Mouse (Mus musculus): ENCODE results near the gene Ptpn4. TPM values are rescaled to one million over a fixed set of nuclear protein-coding genes. Genes with fewer than 3 reads are reported as not detected.

Ptpn4 gene
- polyA plus RNA-seq, 1 experiment = 4.4 TPM

GRCm38 (mm10) chr1:119641090-119641812 lies 196.2 kb downstream of the Ptpn4 start:
- no peak overlapping the region for H3K27ac ChIP-seq (ENCODE audit: control insufficient read depth, insufficient read depth, low read length)

GRCm38 (mm10) chr1:119640006-119640405 lies 197.4 kb downstream of the Ptpn4 start:
- no peak overlapping the region for H3K4me3 ChIP-seq (ENCODE audit: control insufficient read depth, insufficient read depth, low read length)

More at GRCm38 (mm10) chr1:119641090-119641812, 196.2 kb downstream of the Ptpn4 start:
- Histone ChIP-seq H3K27me3 (ENCODE audit: control insufficient read depth, insufficient read depth, low read length) (no peaks in the 10 kb centered on the region), H3K4me1 (replicated peaks; ENCODE audit: control insufficient read depth, insufficient read depth, low read length) (no peaks in the 10 kb centered on the region), H3K4me3 (ENCODE audit: control insufficient read depth, insufficient read depth, low read length) (no peak overlapping the region), H3K36me3 (ENCODE audit: control insufficient read depth, insufficient read depth, low read length) (no peaks in the 10 kb centered on the region)
- DNase-seq = no peak
- no peak for TF ChIP-seq CTCF (IDR thresholded peaks at IDR 0.05; ENCODE audit: borderline replicate concordance, control insufficient read depth, extremely low read depth, insufficient read depth, low read length, poor library complexity)
- TF ChIP-seq POLR2A (IDR thresholded peaks at IDR 0.05; ENCODE audit: control insufficient read depth, extremely low read depth, insufficient read depth, low read length, poor library complexity) = no peak

GRCm38 (mm10) chr1:119637188-119638023 lies 200.0 kb downstream of the Ptpn4 start:
- TF ChIP-seq CTCF (IDR thresholded peaks at IDR 0.05; ENCODE audit: borderline replicate concordance, control insufficient read depth, extremely low read depth, insufficient read depth, low read length, poor library complexity) (no peak), POLR2A (IDR thresholded peaks at IDR 0.05; ENCODE audit: control insufficient read depth, extremely low read depth, insufficient read depth, low read length, poor library complexity) (no peak)
- H3K4me1 ChIP-seq (replicated peaks; ENCODE audit: control insufficient read depth, insufficient read depth, low read length) = no peaks in the 10 kb centered on the region
- DNase-seq = no peak
- H3K4me3 ChIP-seq (ENCODE audit: control insufficient read depth, insufficient read depth, low read length) = no peak overlapping the region
- H3K27ac ChIP-seq (ENCODE audit: control insufficient read depth, insufficient read depth, low read length) = no peak overlapping the region
- no peaks in the 10 kb centered on the region for H3K36me3 ChIP-seq (ENCODE audit: control insufficient read depth, insufficient read depth, low read length)
- H3K27me3 ChIP-seq (ENCODE audit: control insufficient read depth, insufficient read depth, low read length) = no peaks in the 10 kb centered on the region
- WGBS = 98% methylated on average over 6 of the region's 6 CpGs

More at GRCm38 (mm10) chr1:119640006-119640405, 197.4 kb downstream of the Ptpn4 start:
- Histone ChIP-seq H3K27me3 (ENCODE audit: control insufficient read depth, insufficient read depth, low read length) (no peaks in the 10 kb centered on the region), H3K4me1 (replicated peaks; ENCODE audit: control insufficient read depth, insufficient read depth, low read length) (no peaks in the 10 kb centered on the region), H3K27ac (ENCODE audit: control insufficient read depth, insufficient read depth, low read length) (no peak overlapping the region), H3K36me3 (ENCODE audit: control insufficient read depth, insufficient read depth, low read length) (no peaks in the 10 kb centered on the region)
- WGBS = 69% methylated on average over 2 of the region's 2 CpGs
- DNase-seq = no peak
- TF ChIP-seq POLR2A (IDR thresholded peaks at IDR 0.05; ENCODE audit: control insufficient read depth, extremely low read depth, insufficient read depth, low read length, poor library complexity) = no peak
- TF ChIP-seq CTCF (IDR thresholded peaks at IDR 0.05; ENCODE audit: borderline replicate concordance, control insufficient read depth, extremely low read depth, insufficient read depth, low read length, poor library complexity) = no peak

DNA sequence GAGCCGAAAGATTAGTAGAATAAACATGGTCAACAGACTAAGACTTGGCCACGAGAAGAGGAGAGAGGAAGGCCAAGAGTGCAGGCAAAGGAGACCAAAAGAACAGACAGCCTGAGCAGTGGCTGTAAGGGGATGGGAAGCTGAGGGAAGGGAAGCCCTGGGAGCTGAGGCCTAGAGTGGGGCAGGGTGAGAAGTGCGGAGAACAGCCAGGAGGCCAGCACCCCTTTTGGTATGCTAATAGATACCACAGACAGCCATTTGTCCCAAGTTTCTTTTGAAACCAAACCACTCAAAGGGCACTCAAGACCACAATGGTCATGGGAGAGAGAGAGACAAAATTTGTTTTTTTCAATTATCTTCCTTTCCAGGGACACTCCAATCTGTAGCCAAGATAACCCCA lies 202.7 kb downstream of the Ptpn4 start:
- no peaks in the 10 kb centered on the region for H3K4me1 ChIP-seq (replicated peaks; ENCODE audit: control insufficient read depth, insufficient read depth, low read length)
- H3K36me3 ChIP-seq (ENCODE audit: control insufficient read depth, insufficient read depth, low read length) = no peaks in the 10 kb centered on the region
- no peaks in the 10 kb centered on the region for H3K27me3 ChIP-seq (ENCODE audit: control insufficient read depth, insufficient read depth, low read length)
- no peak overlapping the region for H3K4me3 ChIP-seq (ENCODE audit: control insufficient read depth, insufficient read depth, low read length)
- DNase-seq = no peak
- H3K27ac ChIP-seq (ENCODE audit: control insufficient read depth, insufficient read depth, low read length) = no peak overlapping the region
- 90% methylated on average over 3 of the region's 3 CpGs for WGBS
- no peak for TF ChIP-seq CTCF (IDR thresholded peaks at IDR 0.05; ENCODE audit: borderline replicate concordance, control insufficient read depth, extremely low read depth, insufficient read depth, low read length, poor library complexity)
- no peak for TF ChIP-seq POLR2A (IDR thresholded peaks at IDR 0.05; ENCODE audit: control insufficient read depth, extremely low read depth, insufficient read depth, low read length, poor library complexity)

- Histone ChIP-seq H3K27ac (ENCODE audit: control insufficient read depth, insufficient read depth, low read length) (no peak overlapping the region), H3K27me3 (ENCODE audit: control insufficient read depth, insufficient read depth, low read length) (no peaks in the 10 kb centered on the region), H3K4me3 (ENCODE audit: control insufficient read depth, insufficient read depth, low read length) (no peak overlapping the region), H3K4me1 (replicated peaks; ENCODE audit: control insufficient read depth, insufficient read depth, low read length) (no peaks in the 10 kb centered on the region), H3K36me3 (ENCODE audit: control insufficient read depth, insufficient read depth, low read length) (no peaks in the 10 kb centered on the region)
- WGBS = 100% methylated on average over 1 of the region's 1 CpGs
- no peak for DNase-seq
- TF ChIP-seq POLR2A (IDR thresholded peaks at IDR 0.05; ENCODE audit: control insufficient read depth, extremely low read depth, insufficient read depth, low read length, poor library complexity) = no peak
These were observed 207.0 kb downstream of the Ptpn4 start for GRCm38 (mm10) chr1:119630428-119630827.

- 93% methylated on average over 4 of the region's 4 CpGs for WGBS
These were observed 210.6 kb downstream of the Ptpn4 start for GRCm38 (mm10) chr1:119626837-119627236.

More at GRCm38 (mm10) chr1:119626837-119627236, 210.6 kb downstream of the Ptpn4 start:
- Histone ChIP-seq H3K36me3 (ENCODE audit: control insufficient read depth, insufficient read depth, low read length) (no peaks in the 10 kb centered on the region), H3K4me1 (replicated peaks; ENCODE audit: control insufficient read depth, insufficient read depth, low read length) (no peaks in the 10 kb centered on the region), H3K27me3 (ENCODE audit: control insufficient read depth, insufficient read depth, low read length) (no peaks in the 10 kb centered on the region), H3K27ac (ENCODE audit: control insufficient read depth, insufficient read depth, low read length) (no peak overlapping the region), H3K4me3 (ENCODE audit: control insufficient read depth, insufficient read depth, low read length) (no peak overlapping the region)
- TF ChIP-seq POLR2A (IDR thresholded peaks at IDR 0.05; ENCODE audit: control insufficient read depth, extremely low read depth, insufficient read depth, low read length, poor library complexity) (no peak), CTCF (IDR thresholded peaks at IDR 0.05; ENCODE audit: borderline replicate concordance, control insufficient read depth, extremely low read depth, insufficient read depth, low read length, poor library complexity) (no peak)
- no peak for DNase-seq

Data from thymus, adult 2 months (tissue).